ENCODE assay signal across 22 mouse cellular contexts in genomic region chr1:167473585-167473984, GRCm38 (mm10). TPM values are rescaled to one million over a fixed set of nuclear protein-coding genes. Genes with fewer than 3 reads are reported as not detected.
A peak's percentile ranks its signal among the peaks of the same experiment; 100 is the strongest.
DNase-seq lines count a peak whose midpoint lies in the region; ATAC-seq lines count a peak whose summit lies in the region.
"Had no signal": no experiment of that assay in that cellular context is flagged by ENCODE, and none has a peak within 500 bp of the region (broad histone marks: within the 10 kb centered on the region; RNA-seq: fewer than 3 reads in every experiment).

No protein-coding gene starts in this region.

- H3K4me2 ChIP-seq in heart, embryonic 13.5 days, result no peak overlapping the region
- H3K4me2 ChIP-seq in heart, embryonic 12.5 days, result no peak overlapping the region
- no peak overlapping the region for H3K4me2 ChIP-seq in intestine, embryonic 15.5 days (replicated peaks)
- H3K4me2 ChIP-seq: embryonic facial prominence, embryonic 13.5 days; lung, embryonic 14.5 days had no signal

- H3K4me1 ChIP-seq in heart, embryonic 13.5 days, result peaks cover 20% of the 10 kb centered on the region
- H3K4me1 ChIP-seq in heart, embryonic 12.5 days (replicated peaks), result 0 out of 2 replicates have a peak, but pooled peaks cover 9% of the 10 kb centered on the region
- no peaks in the 10 kb centered on the region for H3K4me1 ChIP-seq in intestine, embryonic 15.5 days (replicated peaks)
- H3K4me1 ChIP-seq: embryonic facial prominence, embryonic 13.5 days; hindbrain, embryonic 10.5 days had no signal

- no peak for ATAC-seq in heart, embryonic 13.5 days (ENCODE audit: extremely low read depth, insufficient number of reproducible peaks, low FRiP score, low TSS enrichment)
- ATAC-seq in heart, embryonic 12.5 days (ENCODE audit: insufficient number of reproducible peaks, low FRiP score), result no peak
- no peak for ATAC-seq in intestine, embryonic 15.5 days

- H3K27me3 ChIP-seq in heart, embryonic 13.5 days (replicated peaks), result no peaks in the 10 kb centered on the region
- 0 out of 2 replicates have a peak, but pooled peaks cover 1% of the 10 kb centered on the region for H3K27me3 ChIP-seq in heart, embryonic 12.5 days (replicated peaks)
- H3K27me3 ChIP-seq in intestine, embryonic 15.5 days (replicated peaks), result no peaks in the 10 kb centered on the region
- H3K27me3 ChIP-seq: embryonic facial prominence, embryonic 13.5 days had no signal

- H3K4me3 ChIP-seq in heart, embryonic 13.5 days, result no peak overlapping the region
- H3K4me3 ChIP-seq in heart, embryonic 12.5 days, result no peak overlapping the region
- H3K4me3 ChIP-seq in intestine, embryonic 15.5 days (replicated peaks), result no peak overlapping the region
- H3K4me3 ChIP-seq: embryonic facial prominence, embryonic 13.5 days; hindbrain, embryonic 10.5 days had no signal

- no peaks in the 10 kb centered on the region for H3K9me3 ChIP-seq in heart, embryonic 13.5 days
- no peaks in the 10 kb centered on the region for H3K9me3 ChIP-seq in heart, embryonic 12.5 days (replicated peaks)
- no peaks in the 10 kb centered on the region for H3K9me3 ChIP-seq in intestine, embryonic 15.5 days
- H3K9me3 ChIP-seq: embryonic facial prominence, embryonic 13.5 days; hindbrain, embryonic 10.5 days had no signal

- no peaks in the 10 kb centered on the region for H3K36me3 ChIP-seq in heart, embryonic 13.5 days
- H3K36me3 ChIP-seq in heart, embryonic 12.5 days, result no peaks in the 10 kb centered on the region
- H3K36me3 ChIP-seq in intestine, embryonic 15.5 days, result no peaks in the 10 kb centered on the region
- H3K36me3 ChIP-seq: embryonic facial prominence, embryonic 13.5 days; hindbrain, embryonic 10.5 days had no signal

- H3K27ac ChIP-seq in heart, embryonic 13.5 days (replicated peaks), result 0 out of 2 replicates have a peak overlapping the region, but pooled peaks have one; percentile 10
- no peak overlapping the region for H3K27ac ChIP-seq in heart, embryonic 12.5 days (ENCODE audit: poor library complexity, severe bottlenecking)
- H3K27ac ChIP-seq in intestine, embryonic 15.5 days, result no peak overlapping the region
- H3K27ac ChIP-seq: embryonic facial prominence, embryonic 13.5 days; hindbrain, embryonic 10.5 days had no signal

- 24% methylated on average over 4 of the region's 4 CpGs for WGBS in heart, embryonic 13.5 days
- 34% methylated on average over 4 of the region's 4 CpGs for WGBS in heart, embryonic 12.5 days
- 38% methylated on average over 4 of the region's 4 CpGs for WGBS in intestine, embryonic 15.5 days

- peak; percentile 18 to 39 for DNase-seq in right cerebral cortex, adult 2 months (ENCODE audit: low spot score in 2 of 2)
- DNase-seq in right cerebral cortex, postnatal 14 days, result no peak
- peak; percentile 6 to 20 for DNase-seq in layer of hippocampus, postnatal 14 days (ENCODE audit: low spot score in 2 of 2)
- no peak for DNase-seq in thymus, postnatal 14 days
- DNase-seq in spleen, postnatal 4 days (ENCODE audit: low spot score in 2 of 2), result no peak
- DNase-seq: cerebellum, adult 18-20 months; gastrocnemius, postnatal 36 days; kidney, adult 11 months; kidney, postnatal 14 days; lung, embryonic 14.5 days; retina, postnatal 1 day had no signal

- no peak overlapping the region for H3K9ac ChIP-seq in heart, embryonic 13.5 days
- no peak overlapping the region for H3K9ac ChIP-seq in heart, embryonic 12.5 days
- H3K9ac ChIP-seq in intestine, embryonic 15.5 days, result no peak overlapping the region
- H3K9ac ChIP-seq: embryonic facial prominence, embryonic 13.5 days; lung, embryonic 14.5 days had no signal

RNA-seq across cellular contexts. Expression of gene Lrrc52, which starts 7.0 kb away (rescaled TPM):
- 0.29 TPM in 2 replicates for polyA plus RNA-seq in heart, embryonic 13.5 days (2015; fragmentation: Nextera tagmentation; extraction: Ambion mirVana)
- not detected in 2 replicates for polyA plus RNA-seq in heart, embryonic 12.5 days (2016; fragmentation: Nextera tagmentation; extraction: Ambion mirVana)
- total RNA-seq in layer of hippocampus, postnatal 14 days (2021), result not detected
- not detected in 2 replicates for polyA plus RNA-seq in intestine, embryonic 15.5 days (2015; fragmentation: Nextera tagmentation; extraction: Ambion mirVana)
- total RNA-seq: common myeloid progenitor, adult 5-6 weeks; ES-E14; left cerebral cortex, postnatal 10 days; liver, adult 2 months had no signal
- polyA plus RNA-seq: embryonic facial prominence, embryonic 13.5 days; hindbrain, embryonic 10.5 days; liver, adult 2 months; neural tube, embryonic 14.5 days; spleen, adult 2 months had no signal

Comparison
In these comparisons a context has a peak if more than half of its experiments do, and no peak if none do; other contexts are left out.
1. DNase-seq: peak in right cerebral cortex, adult 2 months (2 of 2) and layer of hippocampus, postnatal 14 days (2 of 2); none in right cerebral cortex, postnatal 14 days (single experiment), thymus, postnatal 14 days (single experiment) and spleen, postnatal 4 days (0 of 2).